Mouse (Mus musculus): ENCODE results near the gene Pla2g4e.
A peak's percentile ranks its signal among the peaks of the same experiment; 100 is the strongest.
"Not testable (repeated sequence)": the region's sequence is repeated elsewhere in the genome, so short reads cannot be mapped to it uniquely, and the experiment has no call there.

Pla2g4e gene

GRCm38 (mm10) chr2:120244679-120245420 lies at the start of gene Pla2g4e:
Gene Pla2g4e, minus strand, starts transcription at chr2:120245335.
- no peak for DNase-seq (ENCODE audit: low spot score in 2 of 2)

- no peak for DNase-seq (ENCODE audit: low spot score in 2 of 2)
These were observed 46.4 kb upstream of the Pla2g4e start for GRCm38 (mm10) chr2:120291471-120292078.

DNA sequence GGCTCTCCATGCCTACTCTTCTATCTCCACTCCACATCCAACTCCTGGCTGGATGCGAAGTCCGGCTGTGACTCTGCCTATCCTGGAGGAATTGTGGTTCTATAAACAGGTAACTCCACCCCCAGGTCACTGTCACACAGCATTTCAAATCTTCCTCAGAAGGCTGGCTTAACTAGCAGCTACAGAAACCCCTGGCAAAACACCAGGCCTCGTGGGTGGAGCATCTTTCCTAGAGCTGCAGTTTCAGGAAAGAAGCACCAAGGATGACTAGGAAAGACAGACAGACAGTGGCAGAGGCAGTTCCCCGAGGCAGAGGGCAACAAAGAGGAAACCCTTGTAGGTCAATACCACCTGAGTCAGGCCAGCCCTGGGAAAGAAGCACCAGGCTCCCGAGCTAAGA lies 43.9 kb upstream of the Pla2g4e start, which contains the start of gene Pla2g4d:
Gene Pla2g4d (minus strand): TSS at position 203 of the 400 bp plus-strand sequence.
- DNase-seq (ENCODE audit: low spot score in 2 of 2): no peak

DNA sequence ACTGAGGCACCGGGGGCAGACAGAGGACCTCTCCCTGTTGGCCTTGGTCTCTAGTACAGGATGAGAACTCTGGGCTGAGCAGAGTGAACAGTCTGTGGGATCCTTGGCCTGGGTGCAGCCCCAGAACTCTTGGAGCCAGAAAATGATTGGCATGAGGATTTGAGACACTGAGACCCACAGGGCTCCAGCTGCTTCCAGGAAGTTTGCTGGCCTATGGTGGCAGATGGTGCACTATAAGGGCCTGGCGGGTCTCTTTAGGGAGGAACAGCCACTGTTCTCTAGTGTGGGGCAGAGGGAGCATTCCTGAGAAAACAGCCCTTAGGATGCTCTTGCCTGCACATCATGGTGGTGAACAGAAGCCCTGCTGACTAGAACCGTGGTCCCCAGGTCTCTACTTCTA lies 43.3 kb upstream of the Pla2g4e start:
- no peak for DNase-seq (ENCODE audit: low spot score in 2 of 2)

DNA sequence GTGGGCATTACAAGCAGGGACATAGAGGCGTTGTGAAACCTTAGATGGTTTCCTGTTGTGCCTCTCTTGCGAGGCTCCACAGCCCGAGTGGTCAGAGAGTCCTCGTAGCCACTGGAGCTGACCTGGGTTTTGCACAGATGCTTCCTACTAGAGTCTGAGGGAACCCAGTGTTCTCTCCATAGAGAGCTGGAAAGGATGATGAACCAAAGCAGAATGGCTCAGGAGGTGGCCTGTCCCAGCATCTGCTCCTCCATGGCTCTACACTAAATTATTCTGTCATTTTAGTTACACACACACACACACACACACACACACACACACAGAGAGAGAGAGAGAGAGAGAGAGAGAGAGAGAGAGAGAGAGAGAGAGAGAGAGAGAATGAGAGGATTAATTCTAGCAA lies 40.5 kb upstream of the Pla2g4e start:
- no peak for DNase-seq (ENCODE audit: low spot score in 2 of 2)

- DNase-seq (ENCODE audit: low spot score in 2 of 2): no peak
These were observed 39.6 kb upstream of the Pla2g4e start for GRCm38 (mm10) chr2:120284705-120285104.

- no peak for DNase-seq (ENCODE audit: low spot score in 2 of 2)
These were observed 39.0 kb upstream of the Pla2g4e start for GRCm38 (mm10) chr2:120284094-120284493.

- no peak for DNase-seq (ENCODE audit: low spot score in 2 of 2)
These were observed 38.4 kb upstream of the Pla2g4e start for GRCm38 (mm10) chr2:120283550-120283949.

- DNase-seq (ENCODE audit: low spot score in 2 of 2): no peak
These were observed 36.1 kb upstream of the Pla2g4e start for GRCm38 (mm10) chr2:120281221-120281620.

GRCm38 (mm10) chr2:120279961-120280360 lies 34.8 kb upstream of the Pla2g4e start:
- DNase-seq (ENCODE audit: low spot score in 2 of 2): peak in 1 of 2 experiments; percentile 37

GRCm38 (mm10) chr2:120276951-120277350 lies 31.8 kb upstream of the Pla2g4e start:
- DNase-seq (ENCODE audit: low spot score in 2 of 2): no peak

DNA sequence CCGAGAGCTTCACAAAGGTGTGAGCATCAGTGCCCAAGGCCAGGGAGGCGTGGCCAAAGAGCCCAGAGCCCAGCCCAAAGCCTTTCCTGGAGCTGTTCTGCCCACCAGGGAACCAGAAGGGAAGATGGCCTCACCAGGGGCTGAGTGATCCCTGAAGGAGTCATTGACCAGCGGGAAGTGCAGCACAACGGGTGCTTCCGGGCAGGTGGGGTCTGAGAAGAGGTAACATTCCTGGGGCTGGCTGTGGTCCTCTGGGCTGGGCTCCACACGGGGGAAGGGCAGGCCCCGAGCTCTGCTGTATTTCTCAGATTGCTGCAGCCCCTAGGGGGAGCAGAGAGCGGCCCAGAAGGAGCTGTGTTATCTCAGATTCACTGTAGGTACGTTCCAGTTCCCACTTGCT lies 23.5 kb upstream of the Pla2g4e start:
- DNase-seq (ENCODE audit: low spot score in 2 of 2): no peak

DNA sequence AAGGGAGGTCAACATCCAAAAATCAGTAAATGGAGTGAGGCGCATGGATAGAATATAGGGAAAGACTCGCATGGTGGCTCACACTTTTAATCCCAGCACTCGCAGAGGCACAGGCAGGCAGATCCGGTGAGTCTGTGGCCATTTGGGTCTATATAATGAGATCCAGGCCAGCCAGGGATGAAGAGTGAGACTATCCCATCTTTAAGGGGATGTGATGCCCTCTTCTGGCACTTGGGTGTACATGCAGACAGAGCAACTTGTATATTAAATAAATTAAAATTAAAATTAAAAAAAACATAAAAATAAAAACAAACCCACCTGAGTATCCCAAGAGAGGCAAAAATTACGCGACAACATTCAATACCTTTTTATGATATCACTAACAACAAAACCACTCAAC lies 20.4 kb upstream of the Pla2g4e start:
- DNase-seq (ENCODE audit: low spot score in 2 of 2): no peak

- no peak for DNase-seq (ENCODE audit: low spot score in 2 of 2)
These were observed 19.7 kb upstream of the Pla2g4e start for GRCm38 (mm10) chr2:120264858-120265257.

DNA sequence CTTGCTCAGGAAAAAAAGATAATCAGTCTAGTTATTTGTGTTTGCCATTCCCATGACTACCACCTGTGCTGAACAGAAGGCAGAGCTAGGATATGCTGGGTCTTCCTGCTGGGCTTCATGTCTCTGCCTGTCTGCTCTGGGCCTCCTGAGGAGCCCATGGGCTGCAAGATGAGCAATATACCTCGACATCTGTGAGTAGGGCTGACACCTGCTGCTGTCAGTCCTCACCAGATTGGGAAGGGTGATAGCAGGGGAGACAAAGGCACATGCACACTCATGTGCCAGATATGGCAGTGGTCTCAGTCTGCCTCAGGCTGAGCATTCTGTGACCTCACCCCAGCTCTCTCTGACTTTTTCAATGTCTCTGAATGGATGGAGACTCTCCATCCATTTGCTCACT lies 17.7 kb upstream of the Pla2g4e start:
- no peak for DNase-seq (ENCODE audit: low spot score in 2 of 2)

- DNase-seq (ENCODE audit: low spot score in 2 of 2): no peak
These were observed 16.2 kb upstream of the Pla2g4e start for GRCm38 (mm10) chr2:120261346-120261745.

DNA sequence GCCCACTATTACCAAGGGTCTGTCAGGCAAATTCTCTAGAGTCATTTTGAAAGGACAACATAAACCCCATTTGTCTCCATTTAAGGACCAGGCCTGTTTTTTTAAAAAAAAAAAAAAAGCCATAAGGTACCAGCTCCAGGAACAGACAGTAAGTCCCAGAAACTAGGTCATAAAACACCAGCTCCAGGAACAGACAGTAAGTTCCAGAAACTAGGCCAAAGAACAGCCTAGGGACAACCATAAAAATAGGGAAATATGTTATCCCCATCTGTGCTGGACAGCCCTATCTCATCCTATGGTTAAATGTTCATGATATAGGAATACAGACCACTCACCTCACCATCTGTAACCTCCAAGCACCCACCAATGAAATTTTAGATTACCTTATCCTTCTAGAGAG lies 11.1 kb upstream of the Pla2g4e start:
- no peak for DNase-seq (ENCODE audit: low spot score in 2 of 2)

DNA sequence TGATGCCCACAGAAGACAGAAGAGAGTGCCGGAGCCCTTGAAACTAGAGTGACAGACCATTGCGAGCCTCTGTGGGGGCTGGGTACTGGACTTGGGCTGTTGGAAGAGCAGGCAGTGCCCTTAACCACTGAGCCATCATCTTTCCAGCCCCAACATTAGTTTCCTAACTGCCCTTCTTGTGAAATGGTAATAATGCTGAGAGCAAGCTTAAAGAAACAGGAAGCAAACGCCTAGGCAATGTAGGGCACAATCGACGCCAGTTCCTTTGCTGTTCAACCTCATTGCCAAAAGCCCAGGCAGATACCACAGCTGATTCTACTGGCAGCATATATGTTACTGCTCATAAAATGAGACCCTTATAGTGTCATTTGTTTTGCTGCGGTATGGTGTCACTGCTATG lies 7.5 kb upstream of the Pla2g4e start:
- DNase-seq (ENCODE audit: low spot score in 2 of 2): no peak

- no peak for DNase-seq (ENCODE audit: low spot score in 2 of 2)
These were observed 384 bp upstream of the Pla2g4e start for GRCm38 (mm10) chr2:120245421-120246016.

GRCm38 (mm10) chr2:120243995-120244394 lies 1.1 kb downstream of the Pla2g4e start:
- DNase-seq (ENCODE audit: low spot score in 2 of 2): no peak

DNA sequence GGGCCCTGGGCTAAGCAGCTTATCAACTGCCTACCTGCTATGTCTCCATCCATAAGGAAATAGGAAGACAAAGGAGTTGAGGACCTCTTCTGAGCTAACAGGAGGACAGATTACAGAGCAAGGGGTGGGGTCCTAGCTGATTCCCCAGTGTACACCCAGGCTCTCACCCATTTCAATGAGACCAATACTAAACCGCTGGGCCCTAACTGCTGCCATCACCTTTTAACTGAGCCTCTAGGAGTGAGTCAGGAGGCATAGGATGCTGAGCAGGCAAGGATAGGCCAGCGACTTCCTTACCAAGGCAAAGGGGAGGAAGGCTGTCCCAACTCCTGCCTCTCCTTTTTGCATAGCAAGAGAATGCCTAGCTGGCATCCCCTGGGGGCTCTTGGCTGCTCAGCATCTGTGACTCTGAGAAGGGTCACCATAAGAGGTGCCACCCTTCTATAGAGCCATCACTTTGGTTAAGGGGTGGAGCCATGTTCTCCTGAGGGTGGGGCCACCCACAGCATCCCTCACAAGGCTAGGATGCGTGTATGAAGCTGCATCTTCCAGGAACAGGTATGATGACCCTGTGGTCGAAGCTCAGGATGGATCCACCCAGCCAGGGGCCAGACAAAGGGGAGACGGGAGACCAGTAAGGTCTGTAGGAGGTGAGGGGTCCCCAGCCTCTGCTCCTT lies 2.2 kb downstream of the Pla2g4e start:
- DNase-seq (ENCODE audit: low spot score in 2 of 2): no peak

DNA sequence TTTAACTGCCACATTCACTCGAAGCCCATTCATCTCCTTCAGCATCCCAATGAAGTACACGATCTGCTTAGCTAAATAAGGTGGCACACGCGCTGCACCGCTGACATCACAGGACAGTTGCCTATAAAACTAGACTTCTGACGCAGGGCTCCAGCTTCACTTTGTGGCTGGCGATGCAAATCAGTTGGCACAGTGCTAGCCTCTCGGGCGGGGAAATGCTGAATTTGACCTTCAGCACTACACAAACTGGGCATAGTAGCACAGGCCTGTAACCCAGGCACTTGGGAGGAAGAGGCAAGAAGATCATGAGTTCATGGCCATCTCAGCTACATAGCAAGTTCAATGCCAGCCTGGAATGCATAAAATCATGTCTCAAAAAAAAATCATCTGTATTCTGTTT lies 6.4 kb downstream of the Pla2g4e start:
- DNase-seq (ENCODE audit: low spot score in 2 of 2): not testable (repeated sequence)
